ENCODE assay signal across 28 mouse cellular contexts in the genomic region with DNA sequence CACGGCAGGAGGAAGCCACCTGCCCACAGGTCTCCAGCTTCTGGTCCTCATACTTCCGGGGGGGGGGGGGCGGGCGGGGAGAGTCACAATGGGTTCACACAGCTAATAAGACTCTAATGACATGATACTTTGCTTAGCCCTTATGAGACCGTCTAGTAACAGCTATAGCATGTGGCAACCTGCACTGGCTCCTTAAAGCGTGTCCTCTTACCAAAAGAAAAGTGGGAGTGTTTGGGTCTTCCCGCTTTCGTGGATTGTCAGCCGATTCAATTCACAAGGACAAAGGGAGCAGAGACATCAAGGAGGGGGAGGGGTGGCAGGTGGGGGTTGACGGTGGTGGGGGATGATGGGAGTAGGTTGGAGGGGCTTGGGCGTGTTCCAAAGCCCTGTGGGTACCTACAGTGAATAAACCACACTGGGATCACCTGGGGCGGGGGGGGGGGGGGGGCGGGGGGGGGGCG. TPM values are rescaled to one million over a fixed set of nuclear protein-coding genes. Genes with fewer than 3 reads are reported as not detected.
"Had no signal": no experiment of that assay in that cellular context is flagged by ENCODE, and none has a peak within 500 bp of the region (broad histone marks: within the 10 kb centered on the region; RNA-seq: fewer than 3 reads in every experiment).

Gene Defb30, minus strand, starts transcription at position 51 of the 461 bp plus-strand sequence.

- H3K9ac ChIP-seq: limb, embryonic 13.5 days; liver, embryonic 12.5 days; liver, embryonic 15.5 days; lung, embryonic 15.5 days; stomach, embryonic 15.5 days had no signal

- H3K4me2 ChIP-seq: limb, embryonic 13.5 days; liver, embryonic 12.5 days; liver, embryonic 15.5 days; lung, embryonic 15.5 days; stomach, embryonic 15.5 days had no signal

- H3K27ac ChIP-seq: limb, embryonic 10.5 days; limb, embryonic 13.5 days; liver, embryonic 12.5 days; liver, embryonic 15.5 days; lung, embryonic 15.5 days; midbrain, embryonic 10.5 days; stomach, embryonic 15.5 days had no signal

- H3K36me3 ChIP-seq: limb, embryonic 10.5 days; limb, embryonic 13.5 days; liver, embryonic 12.5 days; liver, embryonic 15.5 days; lung, embryonic 15.5 days; midbrain, embryonic 10.5 days; stomach, embryonic 15.5 days had no signal

- H3K27me3 ChIP-seq: limb, embryonic 13.5 days; lung, embryonic 15.5 days; stomach, embryonic 15.5 days had no signal

- ATAC-seq: liver, embryonic 12.5 days had no signal

- H3K9me3 ChIP-seq: limb, embryonic 10.5 days; limb, embryonic 13.5 days; liver, embryonic 12.5 days; liver, embryonic 15.5 days; lung, embryonic 15.5 days; megakaryocyte, embryonic 14.5 days; midbrain, embryonic 10.5 days; stomach, embryonic 15.5 days had no signal

- H3K4me1 ChIP-seq: limb, embryonic 13.5 days; lung, embryonic 15.5 days; stomach, embryonic 15.5 days had no signal

- H3K4me3 ChIP-seq: limb, embryonic 10.5 days; limb, embryonic 13.5 days; liver, embryonic 12.5 days; liver, embryonic 15.5 days; lung, embryonic 15.5 days; megakaryocyte, embryonic 14.5 days; midbrain, embryonic 10.5 days; stomach, embryonic 15.5 days had no signal

- DNase-seq: kidney, adult 2 months; kidney, postnatal 10 days; kidney, postnatal 4 days; liver; lung, adult 18-20 months; lung, postnatal 10 days; midbrain, embryonic 14.5 days; right cerebral cortex, postnatal 25 days; spleen, adult 18-20 months; thymus, adult 2 months; thymus, postnatal 14 days; thymus, postnatal 4 days had no signal

RNA-seq across cellular contexts. Expression of gene Defb30, which starts in this region (rescaled TPM):
- total RNA-seq: layer of hippocampus, adult 18-20 months; layer of hippocampus, postnatal 14 days; left cerebral cortex, adult 18-20 months; left cerebral cortex, postnatal 25 days; midbrain, postnatal 0 days had no signal
- polyA plus RNA-seq: kidney, adult 2 months; kidney, embryonic 14.5 days; limb, embryonic 10.5 days; limb, embryonic 13.5 days; liver, embryonic 12.5 days; liver, embryonic 15.5 days; lung, embryonic 15.5 days; midbrain, embryonic 10.5 days; midbrain, embryonic 14.5 days; midbrain, postnatal 0 days; neural tube, embryonic 11.5 days; neural tube, embryonic 14.5 days; stomach, embryonic 15.5 days; thymus, adult 2 months had no signal
